Mouse (Mus musculus) thymus, adult 2 months (tissue): ENCODE data around the gene Cxcr5.

Experiments used
- CTCF ChIP-seq: fragments of 200-500 bp; IDR thresholded peaks from 2 replicates; pipeline ENCODE4 v1.5.1; 2012; ENCODE audit warnings: mild to moderate bottlenecking, control low read depth, low read length, moderate library complexity, borderline replicate concordance; ENCODE audit not compliant: control insufficient read depth, poor library complexity, insufficient read depth; ENCODE audit errors: extremely low read depth
- POLR2A ChIP-seq: fragments of 200-500 bp; IDR thresholded peaks from 2 replicates; pipeline ENCODE4 v1.6.1; 2012; ENCODE audit warnings: mild to moderate bottlenecking, low read length, control low read depth, moderate library complexity; ENCODE audit not compliant: control insufficient read depth, poor library complexity, insufficient read depth; ENCODE audit errors: extremely low read depth

GRCm38 (mm10) chr9:44532991-44533580 is 28.6 kb downstream of the Cxcr5 start:
- TF ChIP-seq CTCF, result no peak
- no peak for TF ChIP-seq POLR2A
